Mouse (Mus musculus) lung, adult 2 months (tissue): ENCODE data around the gene Bptf. TPM values are rescaled to one million over a fixed set of nuclear protein-coding genes. Genes with fewer than 3 reads are reported as not detected.
"Not testable (repeated sequence)": the region's sequence is repeated elsewhere in the genome, so short reads cannot be mapped to it uniquely, and the experiment has no call there.

Experiments used
- DNase-seq: peaks from one replicate; pipeline ENCODE4 v3.0.0; 2022
- H3K4me1 ChIP-seq: fragments of 200-500 bp; 2 replicates; pipeline ENCODE4 v1.6.1; 2011; ENCODE audit warnings: low read length; ENCODE audit not compliant: control insufficient read depth, insufficient read depth
- H3K4me3 ChIP-seq: fragments of 200-500 bp; replicated peaks from 2 replicates; pipeline ENCODE3; 2011; ENCODE audit warnings: low read depth, mild to moderate bottlenecking, control low read depth, low read length; ENCODE audit errors: extremely low read depth
- CTCF ChIP-seq: fragments of 200-500 bp; IDR thresholded peaks from 2 replicates; pipeline ENCODE4 v1.5.1; 2011; ENCODE audit warnings: mild to moderate bottlenecking, low read length, control low read depth; ENCODE audit not compliant: insufficient read depth
- POLR2A ChIP-seq: fragments of 200-500 bp; IDR thresholded peaks from 2 replicates; pipeline ENCODE4 v1.6.1; 2011; ENCODE audit warnings: low read depth, mild to moderate bottlenecking, control low read depth, low read length, borderline replicate concordance; ENCODE audit errors: extremely low read depth
- WGBS: fragments of 180-500 bp; shearing (Covaris S2); methylation state at CpG from one replicate; pipeline ENCODE4 v1.1.7; 2018; 5-methylcytosine and 5-hydroxymethylcytosine counted together
- polyA plus RNA-seq: library from polyadenylated mRNA; depleted of rRNA; stranded (reverse); fragments of >200 nt; gene quantifications from 2 replicates; pipeline ENCODE4 v1.2.3, GENCODE M21; 2012

The Bptf gene
- polyA plus RNA-seq, 1 experiment, result 27.3 TPM

DNA sequence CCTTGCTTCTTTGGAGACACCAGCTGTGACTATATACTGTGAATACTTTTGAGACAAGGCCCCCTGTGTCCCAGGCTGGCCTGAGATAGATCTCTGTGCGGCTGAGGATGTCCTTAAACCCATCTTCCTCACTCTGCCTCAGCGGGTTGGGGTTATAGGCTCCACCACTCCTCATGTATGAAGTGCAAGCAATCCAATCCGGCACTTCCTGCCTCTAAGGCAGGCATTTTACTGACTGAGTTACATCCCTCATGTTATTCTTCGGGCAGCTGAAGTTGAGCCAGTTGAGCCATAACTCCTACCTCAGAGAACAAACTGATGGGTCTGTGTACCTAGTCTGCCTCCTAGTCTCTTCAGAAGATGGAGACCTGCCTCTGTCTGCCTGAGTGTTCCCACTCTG lies 107.5 kb downstream of the Bptf start:
- no peak for TF ChIP-seq CTCF
- no peak for TF ChIP-seq POLR2A
- Histone ChIP-seq H3K4me1 (peaks cover 11% of the 10 kb centered on the region), H3K4me3 (no peak overlapping the region)
- 44% methylated on average over 4 of the region's 4 CpGs for WGBS
- no peak for DNase-seq

GRCm38 (mm10) chr11:107022050-107022683 lies 109.8 kb downstream of the Bptf start:
- H3K4me1 ChIP-seq, result peaks cover 7% of the 10 kb centered on the region
- DNase-seq, result peak; percentile 50
- TF ChIP-seq POLR2A (no peak), CTCF (no peak)
- no peak overlapping the region for H3K4me3 ChIP-seq
- 62% methylated on average over 13 of the region's 13 CpGs for WGBS

DNA sequence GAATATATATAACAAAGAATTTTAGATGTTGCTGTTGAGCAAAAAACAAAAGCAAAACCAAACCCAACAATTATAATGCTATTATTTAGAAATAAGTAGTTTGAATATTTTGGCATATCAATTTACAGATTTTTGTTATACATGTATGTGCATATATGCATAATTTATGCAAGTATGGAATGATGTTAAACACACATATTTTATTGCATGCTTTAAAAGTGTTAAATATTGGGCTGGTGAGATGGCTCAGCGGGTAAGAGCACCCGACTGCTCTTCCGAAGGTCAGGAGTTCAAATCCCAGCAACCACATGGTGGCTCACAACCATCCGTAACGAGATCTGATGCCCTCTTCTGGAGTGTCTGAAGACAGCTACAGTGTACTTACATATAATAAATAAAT lies 112.2 kb downstream of the Bptf start:
- WGBS, result 92% methylated on average over 5 of the region's 5 CpGs
- H3K4me3 ChIP-seq, H3K4me1 ChIP-seq, DNase-seq: not testable (repeated sequence)

GRCm38 (mm10) chr11:107019318-107019717 lies 112.6 kb downstream of the Bptf start:
- 68% methylated on average over 4 of the region's 4 CpGs for WGBS
- H3K4me1 ChIP-seq, result peaks cover 4% of the 10 kb centered on the region; the same call in 1 of the 2 replicates
- H3K4me3 ChIP-seq, result no peak overlapping the region
- no peak for DNase-seq
- no peak for TF ChIP-seq CTCF
- TF ChIP-seq POLR2A, result no peak

- H3K4me3 ChIP-seq, result no peak overlapping the region
- TF ChIP-seq CTCF (peak; percentile 32), POLR2A (no peak)
- WGBS, result 33% methylated on average over 8 of the region's 8 CpGs
- DNase-seq, result no peak
- H3K4me1 ChIP-seq, result peaks cover 4% of the 10 kb centered on the region; the same call in 1 of the 2 replicates
These were observed 113.3 kb downstream of the Bptf start for GRCm38 (mm10) chr11:107018606-107019005.

- 63% methylated on average over 6 of the region's 6 CpGs for WGBS
- Histone ChIP-seq H3K4me3 (no peak overlapping the region), H3K4me1 (peaks cover 2% of the 10 kb centered on the region; the same call in 1 of the 2 replicates)
- TF ChIP-seq POLR2A (no peak), CTCF (no peak)
- DNase-seq, result no peak
These were observed 114.5 kb downstream of the Bptf start for GRCm38 (mm10) chr11:107017339-107017886.

GRCm38 (mm10) chr11:107016893-107017292 lies 115.0 kb downstream of the Bptf start:
- Histone ChIP-seq H3K4me3 (no peak overlapping the region), H3K4me1 (peaks cover 2% of the 10 kb centered on the region; the same call in 1 of the 2 replicates)
- no peak for TF ChIP-seq POLR2A
- TF ChIP-seq CTCF, result no peak
- DNase-seq, result no peak
- 67% methylated on average over 1 of the region's 1 CpGs for WGBS

- not testable (repeated sequence) for H3K4me3 ChIP-seq, DNase-seq, H3K4me1 ChIP-seq
- 74% methylated on average over 11 of the region's 11 CpGs for WGBS
These were observed 116.3 kb downstream of the Bptf start for GRCm38 (mm10) chr11:107015535-107016187.

DNA sequence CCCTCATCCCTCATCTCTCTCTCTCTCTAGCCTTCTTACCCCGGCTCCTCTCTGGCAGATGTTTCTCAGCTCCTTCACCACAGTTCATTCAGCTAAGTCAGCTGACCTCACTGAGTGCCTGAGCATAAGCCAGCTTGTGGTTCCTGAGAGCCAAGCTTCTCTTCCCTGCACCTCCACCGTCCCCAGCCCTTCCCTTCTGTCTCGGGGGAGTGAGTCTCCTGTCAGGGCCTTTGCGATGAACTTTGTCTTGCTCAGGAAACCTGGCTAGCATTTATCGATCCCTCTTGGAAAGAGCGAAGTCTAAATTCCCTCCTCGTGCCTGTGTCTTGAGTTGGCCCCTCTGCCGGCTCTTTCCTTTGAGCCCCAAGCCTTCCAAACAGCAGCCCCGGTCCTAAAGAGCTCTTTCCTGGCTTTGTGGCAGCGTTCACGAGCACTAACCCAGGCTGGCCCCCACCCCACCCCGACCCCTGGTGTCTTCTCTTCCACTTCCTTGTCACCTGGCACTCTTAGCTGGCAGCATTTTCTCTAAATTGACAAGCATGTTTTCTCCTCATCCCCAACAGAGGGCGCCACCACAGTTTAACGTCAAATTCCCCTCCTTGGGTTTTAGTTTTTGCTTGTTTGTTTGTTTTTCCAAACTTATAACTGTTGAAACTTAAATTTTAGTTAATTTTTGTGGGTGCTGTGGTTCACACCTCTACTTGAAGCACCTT lies 117.2 kb downstream of the Bptf start:
- peak; percentile 64 for DNase-seq

More for the DNA sequence above, 117.2 kb downstream of the Bptf start:
- Histone ChIP-seq H3K4me3 (peak overlapping the region; percentile 43), H3K4me1 (peaks cover 8% of the 10 kb centered on the region)
- WGBS, result 23% methylated on average over 14 of the region's 14 CpGs
- TF ChIP-seq CTCF, result no peak
- TF ChIP-seq POLR2A, result peak; percentile 41; the same call in 1 of the 2 replicates
